Mouse (Mus musculus): ENCODE measurements around the gene Ppard.
A peak's percentile ranks its signal among the peaks of the same experiment; 100 is the strongest.
"Not testable (repeated sequence)": the region's sequence is repeated elsewhere in the genome, so short reads cannot be mapped to it uniquely, and the experiment has no call there.

Ppard gene

DNA sequence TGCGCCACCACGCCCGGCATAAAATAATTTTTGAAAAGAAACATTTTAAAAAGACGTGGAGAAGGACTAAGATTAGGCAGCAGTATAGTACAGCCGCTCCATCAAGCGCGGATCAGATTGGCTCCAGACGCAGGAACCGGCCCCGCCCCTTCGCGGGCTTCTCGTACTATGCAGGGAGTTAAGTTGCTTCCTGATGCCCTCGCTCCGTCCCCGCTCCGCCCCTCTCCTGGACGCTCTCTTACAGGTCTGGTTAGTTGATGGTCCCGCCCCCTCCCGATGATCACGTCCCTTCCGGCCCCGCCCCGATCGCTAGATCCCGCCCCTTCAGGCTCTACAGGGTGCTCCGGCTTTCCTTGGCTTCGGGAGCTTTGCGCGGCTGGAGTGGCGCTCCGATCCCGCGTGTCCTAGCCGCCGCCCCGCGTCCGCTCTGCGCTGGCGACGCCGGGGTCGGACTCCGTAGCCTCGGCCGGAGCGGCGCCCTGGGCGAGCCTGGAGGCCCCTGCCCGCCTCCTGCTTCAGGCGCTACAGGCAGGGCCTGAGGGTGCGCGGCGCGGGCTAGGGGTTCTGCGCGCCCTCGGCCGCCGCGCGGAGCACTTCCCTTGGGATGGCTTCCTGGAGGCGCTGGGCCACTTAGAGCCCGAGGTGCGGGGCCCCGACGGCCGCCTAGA, 80.8 kb downstream of the Ppard start, which contains the start of gene Fance:
TSS of gene Fance (plus strand) at position 308 of the 668 bp plus-strand sequence.
- peak; percentile 77 to 93 for DNase-seq (ENCODE audit: low spot score in 2 of 2)

DNA sequence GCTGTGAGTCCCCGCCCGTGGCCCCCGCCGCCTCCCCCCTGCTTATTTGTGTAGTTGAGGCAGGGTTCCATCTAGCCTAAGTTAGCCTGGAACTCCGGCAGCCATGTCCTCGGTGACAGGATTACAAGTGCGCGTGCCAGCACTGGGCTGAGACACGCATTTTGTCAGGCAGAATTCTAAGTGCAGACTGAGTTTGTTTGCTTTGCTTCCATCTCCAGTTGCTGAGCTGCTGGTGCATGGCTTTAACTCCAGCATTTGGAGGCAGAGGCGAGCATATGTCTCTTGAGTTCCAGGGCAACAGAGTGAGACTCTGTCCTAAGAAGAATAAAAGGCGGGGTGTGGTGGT, 81.4 kb downstream of the Ppard start:
- DNase-seq (ENCODE audit: low spot score in 2 of 2), result no peak

DNA sequence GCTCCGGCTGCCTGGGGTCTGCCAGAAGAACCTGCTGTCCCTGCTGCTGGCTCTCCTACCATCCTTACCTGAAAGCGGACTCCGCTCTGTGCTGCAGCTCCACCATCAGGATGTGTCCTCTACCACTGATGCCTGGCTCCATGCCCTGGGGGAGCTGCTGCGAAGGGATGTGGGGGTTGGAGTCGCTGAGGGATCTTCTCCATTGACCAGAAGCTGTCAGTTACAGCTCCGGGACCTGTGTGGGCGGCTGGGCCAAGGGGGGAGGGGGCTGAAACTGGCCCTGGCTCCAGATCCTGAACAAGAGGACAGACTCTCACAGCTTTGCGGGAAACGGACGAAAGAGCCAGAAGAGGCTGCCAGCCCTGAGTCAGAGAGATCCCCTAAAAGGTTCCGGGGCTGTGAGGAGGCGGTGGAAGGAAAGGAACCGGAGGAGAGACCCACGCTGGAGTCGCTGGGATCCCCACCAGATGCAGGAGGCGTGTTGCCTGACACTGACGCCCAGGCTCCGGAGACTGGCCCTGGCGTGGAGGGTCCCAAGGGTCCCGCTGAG, 83.2 kb downstream of the Ppard start:
- DNase-seq (ENCODE audit: low spot score in 2 of 2), result no peak

DNA sequence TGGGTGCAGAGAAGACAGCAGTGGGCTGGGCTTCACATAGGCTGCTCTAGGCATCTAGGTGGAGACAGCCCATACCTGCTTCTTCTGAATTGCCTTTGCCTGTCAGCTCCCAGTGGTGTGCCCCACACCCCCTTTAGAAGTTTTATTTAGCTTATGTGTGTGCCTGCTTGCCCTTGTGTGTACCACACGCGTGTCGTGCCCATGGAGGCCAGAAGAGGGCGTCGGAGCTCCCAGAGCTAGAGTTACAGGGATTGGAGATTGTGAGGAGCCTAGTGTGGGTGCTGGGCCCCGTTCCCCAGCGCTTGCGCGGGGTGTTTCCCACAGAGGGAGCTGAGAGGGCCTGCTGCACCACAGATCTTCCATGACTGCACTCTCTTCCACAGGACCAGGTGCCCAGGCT, 84.0 kb downstream of the Ppard start:
- no peak for DNase-seq (ENCODE audit: low spot score in 2 of 2)

DNA sequence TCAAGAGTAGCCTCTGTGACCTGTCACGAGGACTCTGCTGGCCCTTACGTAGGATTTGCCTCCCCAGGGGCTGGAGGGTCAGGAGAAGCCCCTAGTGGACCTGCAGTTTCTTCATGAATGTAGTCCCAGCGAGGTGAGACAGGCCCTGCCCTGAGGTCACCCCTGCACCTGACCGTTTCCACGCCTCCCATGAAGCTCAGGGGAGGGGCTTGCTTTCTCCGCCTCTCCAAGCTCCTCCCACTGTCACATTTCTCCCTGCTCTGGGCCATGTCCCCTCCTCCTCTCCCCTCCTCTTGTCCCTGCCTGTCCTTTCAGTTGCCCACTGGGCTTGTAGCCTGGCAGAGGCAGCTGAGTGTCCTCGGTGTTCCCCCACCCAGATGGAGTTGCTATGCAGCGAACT, 84.6 kb downstream of the Ppard start:
- no peak for DNase-seq (ENCODE audit: low spot score in 2 of 2)

DNA sequence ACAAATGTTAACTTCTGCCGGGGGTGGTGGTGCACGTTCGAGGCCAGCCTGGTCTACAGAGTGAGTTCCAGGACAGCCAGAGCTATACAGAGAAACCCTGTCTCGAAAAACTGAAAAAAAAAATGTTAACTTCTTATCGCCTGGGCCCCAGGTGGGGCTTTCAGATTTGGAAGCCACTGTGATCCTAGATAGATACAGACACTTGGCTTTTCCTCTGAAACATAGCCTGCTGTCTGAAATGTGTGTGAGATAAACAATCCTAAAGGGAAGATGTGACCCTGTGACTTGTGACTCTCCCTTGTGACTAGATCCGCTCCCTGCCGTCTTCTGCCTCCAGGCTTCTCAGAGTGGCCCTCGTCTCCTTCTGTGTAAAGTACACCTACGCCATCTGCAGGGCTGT, 85.2 kb downstream of the Ppard start:
- DNase-seq (ENCODE audit: low spot score in 2 of 2), result no peak

DNA sequence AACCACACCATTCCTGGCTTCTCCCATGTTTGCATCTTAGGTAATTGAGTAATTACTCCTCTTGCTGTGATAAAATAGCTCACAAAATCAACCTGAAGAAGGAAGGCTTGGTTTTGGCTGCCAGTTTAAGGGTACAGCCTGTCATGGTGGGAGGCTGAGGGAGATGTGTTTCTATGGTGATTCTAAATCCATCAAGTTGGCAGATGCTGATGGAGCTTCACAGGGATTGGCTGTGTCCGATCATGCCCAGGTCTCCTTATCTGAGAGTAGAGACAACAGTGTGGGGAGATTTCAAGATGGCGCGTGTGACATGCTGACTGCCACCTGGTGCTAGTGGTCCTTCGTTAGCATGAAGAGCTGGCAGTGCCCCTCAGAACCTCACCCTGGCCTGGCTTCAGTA, 89.2 kb downstream of the Ppard start:
- no peak for DNase-seq (ENCODE audit: low spot score in 2 of 2)

DNA sequence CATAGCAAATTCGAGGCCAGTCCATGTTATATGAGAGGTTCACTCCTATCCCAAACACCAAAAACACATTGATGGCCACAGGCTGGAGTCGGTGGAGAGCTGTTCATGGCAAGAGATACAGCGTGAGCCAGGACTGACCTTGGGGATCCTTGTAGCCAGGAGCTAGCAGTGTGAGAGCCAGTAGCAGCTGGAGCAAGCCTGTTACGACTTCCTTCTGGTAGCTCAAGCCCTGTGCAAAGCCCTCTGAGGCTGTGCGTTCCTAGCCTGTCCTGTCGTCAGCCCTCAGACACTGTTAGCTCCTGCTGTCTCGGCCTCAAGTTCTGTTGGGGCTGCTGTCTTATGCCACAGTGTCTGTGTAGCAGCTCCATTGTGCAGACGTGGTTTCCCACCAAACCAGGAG, 91.3 kb downstream of the Ppard start:
- DNase-seq (ENCODE audit: low spot score in 2 of 2), result no peak

DNA sequence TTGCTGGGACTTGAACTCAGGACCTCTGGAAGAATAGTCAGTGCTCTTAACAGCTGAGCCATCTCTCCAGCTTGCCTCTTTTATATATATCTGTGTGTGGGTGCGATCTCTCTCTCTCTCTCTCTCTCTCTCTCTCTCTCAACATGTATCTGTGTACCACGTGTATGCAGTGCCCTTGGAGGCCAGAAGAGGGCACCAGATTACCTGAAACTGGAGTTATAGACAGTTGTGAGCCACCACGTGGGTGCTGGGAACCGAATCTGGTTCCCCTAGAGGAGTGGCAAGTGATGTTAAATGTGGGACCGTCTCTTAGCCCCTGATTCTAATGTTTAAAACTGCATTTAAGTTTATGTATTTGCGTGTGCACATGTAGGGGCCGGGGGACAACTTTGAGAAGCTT, 91.9 kb downstream of the Ppard start:
- DNase-seq (ENCODE audit: low spot score in 2 of 2), result not testable (repeated sequence)

DNA sequence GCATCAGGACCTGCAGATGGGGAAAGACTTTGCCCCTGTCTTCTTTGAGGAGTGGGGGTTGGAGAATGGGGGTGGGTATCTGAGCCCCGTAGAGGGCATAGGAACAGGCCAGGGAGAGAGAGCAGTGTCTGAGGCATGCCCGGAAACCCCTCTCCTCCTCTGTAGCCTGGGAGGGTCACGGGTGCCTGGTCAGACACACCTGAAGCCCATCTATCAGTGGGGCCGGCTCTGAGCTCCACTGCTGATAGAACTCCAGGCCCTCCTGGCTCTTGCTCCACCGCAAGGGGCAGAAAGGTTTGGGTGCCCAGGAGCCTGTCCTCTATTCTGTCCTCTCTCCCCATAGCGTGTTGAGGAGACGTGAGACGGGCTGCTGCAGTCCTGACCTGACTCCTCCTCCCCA, 93.3 kb downstream of the Ppard start:
- no peak for DNase-seq (ENCODE audit: low spot score in 2 of 2)

DNA sequence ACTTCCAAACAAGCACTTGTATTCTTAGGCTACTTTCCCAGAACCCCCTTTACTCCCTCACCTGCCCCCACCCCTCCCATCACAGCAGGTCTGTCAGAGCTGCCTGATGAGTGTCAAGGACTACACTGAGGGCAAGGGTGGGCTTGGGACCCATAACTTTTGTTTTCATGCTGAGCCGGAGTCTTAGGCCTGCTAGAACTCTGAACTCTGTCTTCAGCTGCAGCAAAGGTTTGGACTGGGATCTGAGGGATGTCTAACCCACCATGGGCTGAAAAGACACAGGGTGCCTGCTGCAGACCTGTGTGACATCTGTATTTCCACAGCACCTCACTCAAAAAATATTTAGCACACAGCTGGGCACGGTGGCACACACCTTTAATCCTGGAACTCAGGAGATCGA, 94.5 kb downstream of the Ppard start:
- DNase-seq (ENCODE audit: low spot score in 2 of 2), result no peak

DNA sequence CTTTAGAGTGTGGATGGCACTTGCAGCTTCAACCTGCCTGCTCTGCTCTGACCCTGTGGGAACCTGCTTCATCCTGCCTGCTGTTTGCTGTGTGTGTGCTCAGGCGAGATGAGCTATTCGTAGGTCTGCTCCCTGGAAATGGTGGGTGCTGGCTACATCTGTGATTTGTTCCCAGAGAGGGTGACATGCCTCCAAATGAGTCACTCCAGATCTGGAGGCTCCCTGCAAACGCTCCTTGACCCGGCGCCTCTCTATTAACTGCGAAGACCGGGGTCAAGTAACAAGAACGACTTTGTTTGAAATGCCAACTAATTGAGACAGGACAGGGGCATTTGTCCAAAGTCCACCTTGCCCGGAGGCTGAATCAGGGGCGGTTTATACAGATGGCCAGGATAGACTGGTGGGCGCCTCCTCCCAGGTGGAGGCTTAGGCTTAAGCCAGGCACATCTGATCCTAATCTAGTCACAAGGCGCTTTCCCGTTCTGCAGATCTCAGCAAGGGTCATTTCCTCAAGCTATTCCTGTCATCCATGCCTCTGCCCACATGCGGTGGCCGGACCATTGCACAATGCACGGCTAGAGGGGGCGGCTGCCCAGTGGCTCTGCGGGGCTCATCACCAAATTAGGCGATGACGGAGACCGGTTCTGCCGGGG, 95.3 kb downstream of the Ppard start:
- no peak for DNase-seq (ENCODE audit: low spot score in 2 of 2)

DNA sequence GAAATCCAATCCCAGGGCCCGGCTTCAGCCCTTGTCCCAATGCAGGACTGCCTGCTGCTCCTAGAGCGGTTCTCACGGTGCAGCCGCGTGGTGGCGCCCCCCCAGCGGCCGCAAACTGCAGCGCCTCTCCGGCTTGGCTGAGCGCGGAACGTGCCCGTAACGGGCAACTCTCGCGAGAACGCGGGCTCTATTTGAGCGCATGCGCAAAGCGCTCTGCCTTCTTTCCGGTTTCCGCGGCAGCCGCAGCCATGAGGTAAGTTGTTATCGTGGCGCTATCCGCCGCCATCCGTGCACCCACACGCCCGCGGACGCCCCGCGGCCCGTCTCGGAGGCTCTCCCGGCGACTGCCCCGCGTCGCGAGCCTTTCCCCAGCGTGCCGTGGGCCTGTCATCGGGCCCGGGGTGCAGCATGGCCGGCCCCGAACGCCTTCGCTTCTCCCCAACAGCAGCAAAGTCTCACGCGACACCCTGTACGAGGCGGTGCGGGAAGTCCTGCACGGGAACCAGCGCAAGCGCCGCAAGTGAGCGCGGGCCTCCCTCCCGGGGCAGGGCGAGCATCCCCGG, 95.9 kb downstream of the Ppard start, which contains the start of gene Rpl10a:
TSS of gene Rpl10a (plus strand) at position 106 of the 563 bp plus-strand sequence.
- peak; percentile 97 to 99 for DNase-seq (ENCODE audit: low spot score in 2 of 2)

DNA sequence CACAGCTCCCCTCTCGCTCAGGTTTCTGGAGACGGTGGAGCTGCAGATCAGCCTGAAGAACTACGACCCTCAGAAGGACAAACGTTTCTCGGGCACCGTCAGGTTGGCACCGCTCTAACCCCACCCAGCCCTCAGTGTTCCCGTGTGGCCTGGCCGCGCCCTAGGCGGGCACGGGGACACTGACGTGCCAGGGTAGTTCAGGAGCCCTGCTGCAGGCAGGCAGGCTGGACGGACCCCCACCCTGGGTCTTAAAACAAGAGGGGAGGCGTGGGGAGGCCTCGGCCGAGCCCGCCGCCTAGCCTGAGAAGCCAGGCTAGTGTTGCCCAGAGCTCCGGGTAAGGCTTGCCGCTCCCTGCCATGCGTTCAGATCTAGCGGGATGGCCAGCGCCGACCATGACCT, 96.4 kb downstream of the Ppard start:
- DNase-seq (ENCODE audit: low spot score in 2 of 2), result no peak

DNA sequence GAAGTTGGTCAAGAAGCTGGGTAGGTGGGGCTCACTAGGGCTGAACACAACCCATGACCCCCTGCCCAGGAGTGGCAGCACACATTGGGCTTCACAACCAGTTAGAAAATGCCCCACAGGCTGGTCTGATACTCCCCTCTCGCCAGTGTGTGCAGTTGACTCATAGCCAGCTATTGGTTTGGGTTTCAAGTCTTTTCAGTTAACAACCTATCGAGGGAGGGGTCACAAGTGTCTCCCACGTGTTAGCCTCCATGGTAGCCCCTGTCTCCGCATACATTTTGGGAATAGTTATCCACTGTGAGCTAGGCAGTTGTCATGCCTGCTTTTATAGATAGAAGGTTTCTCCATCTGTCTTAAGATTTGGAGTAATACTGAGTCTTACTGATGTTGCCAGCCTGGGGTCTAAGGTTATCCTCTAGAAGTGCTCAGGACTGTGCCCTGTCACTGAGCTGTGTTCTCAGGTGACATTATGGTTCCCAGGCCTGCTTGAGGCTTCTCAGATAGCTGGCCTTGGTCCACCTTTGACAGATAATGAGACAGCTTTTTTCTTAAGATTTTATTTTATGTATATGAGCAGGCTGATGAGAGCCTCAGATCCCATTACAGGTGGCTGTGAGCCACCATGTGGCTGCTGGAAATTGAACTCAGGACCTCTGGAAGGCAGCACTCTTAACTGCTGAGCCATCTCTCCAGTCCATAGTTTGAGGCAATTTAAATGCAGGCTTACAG, 97.2 kb downstream of the Ppard start:
- no peak for DNase-seq (ENCODE audit: low spot score in 2 of 2)

DNA sequence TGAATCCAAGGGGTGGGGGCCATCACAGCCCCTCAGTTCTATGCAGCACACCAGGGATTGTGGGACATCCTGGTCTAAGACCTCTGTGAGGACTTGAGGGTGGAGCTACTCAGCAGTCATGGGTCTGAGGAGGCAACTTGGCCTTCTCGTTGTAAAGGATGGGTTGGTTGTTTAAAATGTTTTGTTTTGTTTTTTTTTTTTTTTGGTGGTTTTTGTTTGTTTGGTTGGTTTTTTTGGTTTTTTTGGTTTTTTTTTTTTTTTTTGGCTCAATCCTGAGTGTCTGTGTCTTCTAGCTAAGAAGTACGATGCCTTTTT, 97.7 kb downstream of the Ppard start:
- no peak for DNase-seq (ENCODE audit: low spot score in 2 of 2)

DNA sequence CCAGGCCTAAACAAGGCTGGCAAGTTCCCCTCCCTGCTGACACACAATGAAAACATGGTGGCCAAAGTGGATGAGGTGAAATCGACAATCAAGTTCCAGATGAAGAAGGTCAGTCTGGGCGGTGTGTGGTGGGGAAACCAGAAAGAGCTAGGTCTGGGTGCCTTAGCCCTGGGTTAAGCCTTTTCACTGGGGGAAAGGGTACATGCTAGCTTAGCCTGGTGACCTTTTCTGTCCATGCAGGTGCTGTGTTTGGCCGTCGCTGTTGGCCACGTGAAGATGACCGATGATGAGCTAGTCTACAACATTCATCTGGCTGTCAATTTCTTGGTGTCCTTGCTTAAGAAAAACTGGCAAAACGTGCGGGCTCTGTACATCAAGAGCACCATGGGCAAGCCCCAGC, 98.1 kb downstream of the Ppard start:
- DNase-seq (ENCODE audit: low spot score in 2 of 2), result not testable (repeated sequence)

DNA sequence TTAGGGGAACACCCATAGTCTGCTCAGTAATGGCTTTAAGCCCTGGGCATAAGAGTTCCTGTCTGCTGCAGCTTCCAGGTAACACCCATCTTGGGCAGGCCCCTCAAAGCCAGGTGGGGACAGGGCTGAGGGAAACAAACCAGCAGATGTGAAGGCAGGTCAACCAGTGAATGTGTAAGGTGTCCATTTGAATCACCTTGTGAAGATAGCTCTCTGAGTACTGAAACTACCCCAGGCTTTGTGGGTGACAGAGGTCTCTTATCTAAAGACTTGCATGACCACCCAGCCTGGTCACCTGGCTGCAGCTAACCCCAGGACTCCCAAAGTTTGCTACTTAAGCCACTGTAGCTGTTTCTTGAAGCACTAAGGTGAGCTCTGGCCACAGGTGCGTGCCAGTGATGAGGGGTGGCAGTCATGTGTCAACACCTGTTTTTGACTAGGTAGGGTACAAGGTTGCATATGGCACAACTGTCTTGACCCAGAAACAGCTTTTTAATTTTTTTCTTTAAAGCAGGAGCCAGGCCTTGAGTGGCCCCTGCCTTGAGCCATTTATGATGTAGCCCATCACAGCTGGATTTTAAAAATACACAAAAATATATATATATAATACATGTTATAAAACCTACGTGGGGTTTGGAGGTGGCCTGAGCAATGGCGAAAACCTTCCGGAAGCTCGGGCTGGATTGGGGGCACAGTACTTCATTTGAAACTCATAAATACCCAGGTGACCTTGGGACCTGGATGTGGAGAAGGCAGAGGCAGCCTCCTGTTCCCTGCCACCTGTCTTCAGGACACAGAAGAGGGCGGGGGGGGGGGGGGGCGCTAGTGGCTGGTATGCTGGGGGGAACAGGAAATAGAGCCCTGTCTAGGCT, 99.0 kb downstream of the Ppard start:
- no peak for DNase-seq (ENCODE audit: low spot score in 2 of 2)

DNA sequence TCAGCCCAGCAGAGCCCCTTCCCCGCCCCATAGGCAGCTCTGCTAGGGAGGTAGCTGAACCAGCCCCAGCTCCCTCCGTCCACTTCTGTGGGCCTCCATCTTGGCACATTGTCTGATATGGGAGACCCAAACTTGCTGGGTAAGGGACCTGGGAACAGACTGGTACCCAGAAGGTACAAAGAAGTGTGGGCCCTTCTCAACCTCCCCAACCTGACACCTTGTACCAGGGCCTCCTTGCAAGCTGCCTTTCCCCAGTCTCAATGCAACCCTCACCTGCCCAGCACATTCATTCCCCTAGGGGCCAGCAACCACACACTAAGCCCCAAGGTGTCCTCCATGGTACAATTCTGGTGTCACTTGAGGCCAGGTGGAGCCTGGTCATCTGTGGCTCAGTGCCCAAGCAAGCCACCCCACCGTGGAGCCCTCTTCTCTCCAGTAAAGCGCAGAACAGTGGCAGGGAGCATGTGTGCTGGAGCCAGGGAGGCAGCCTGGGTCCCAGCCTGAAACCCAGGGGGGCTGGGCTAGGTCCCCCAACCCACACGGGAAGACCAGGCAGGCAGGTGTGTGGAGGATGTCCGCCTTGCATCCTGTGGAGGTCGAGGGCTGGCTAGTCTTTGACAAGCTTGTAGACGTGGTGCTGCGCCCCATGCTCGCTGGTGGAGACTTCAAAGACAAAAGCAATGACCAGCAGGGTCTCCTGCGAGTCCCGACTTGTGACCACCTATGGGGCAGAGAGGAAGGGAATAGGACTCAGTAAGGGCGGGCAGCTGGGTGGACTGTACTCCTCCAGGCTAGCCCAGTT, 99.8 kb downstream of the Ppard start:
- DNase-seq (ENCODE audit: low spot score in 2 of 2), result no peak

DNA sequence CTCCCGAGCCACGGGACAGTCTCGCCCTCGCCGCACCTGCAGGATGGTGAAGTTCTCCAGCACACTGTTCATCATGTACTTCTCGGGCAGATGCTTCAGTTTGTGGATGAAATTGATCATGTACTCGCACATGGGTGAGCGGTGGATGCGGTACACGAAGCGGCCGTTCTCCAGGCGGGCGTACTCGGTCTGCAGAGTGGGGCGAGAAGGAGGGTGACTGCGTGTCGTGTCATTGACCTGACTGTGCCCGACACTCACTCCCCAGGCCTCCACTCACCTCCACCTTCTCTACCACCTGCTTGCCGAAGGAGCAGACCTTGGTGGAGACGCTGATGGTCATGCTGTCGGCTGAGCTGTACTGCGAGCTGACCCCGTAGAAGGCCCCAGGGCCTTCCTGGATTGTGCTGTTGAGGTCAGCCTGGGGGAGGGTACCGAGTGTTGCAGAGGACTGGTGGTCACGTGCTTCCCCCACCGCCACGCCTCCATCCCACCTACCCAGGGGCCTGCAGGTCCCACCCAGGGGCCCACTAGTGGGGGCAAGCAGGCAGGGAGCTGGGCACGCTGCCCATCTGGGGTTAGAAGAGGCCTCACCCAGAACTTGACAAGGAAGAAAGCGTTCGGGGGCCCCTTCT, 100.5 kb downstream of the Ppard start:
- DNase-seq (ENCODE audit: low spot score in 2 of 2), result no peak
